In genomic region chr12:31298122-31298521, GRCm38 (mm10) we compare ENCODE assay signal across 35 mouse cellular contexts. TPM values are rescaled to one million over a fixed set of nuclear protein-coding genes. Genes with fewer than 3 reads are reported as not detected.
"Had no signal": no experiment of that assay in that cellular context is flagged by ENCODE, and none has a peak within 500 bp of the region (broad histone marks: within the 10 kb centered on the region; RNA-seq: fewer than 3 reads in every experiment).

No protein-coding gene starts in this region.

- H3K4me1 ChIP-seq: hindbrain, embryonic 12.5 days had no signal

- H3K9me3 ChIP-seq: hindbrain, embryonic 10.5 days; hindbrain, embryonic 12.5 days; intestine, embryonic 15.5 days; kidney, embryonic 15.5 days; liver, embryonic 13.5 days; liver, embryonic 15.5 days had no signal

- ATAC-seq: forebrain, embryonic 16.5 days; hindbrain, embryonic 16.5 days; inflammation-experienced regulatory T-cells, adult 6 months; intestine, embryonic 15.5 days; intestine, postnatal 0 days; liver, postnatal 0 days had no signal

- H3K9ac ChIP-seq: hindbrain, embryonic 12.5 days; hindbrain, embryonic 14.5 days; intestine, embryonic 15.5 days; kidney, embryonic 15.5 days; liver, embryonic 13.5 days; liver, embryonic 15.5 days; liver, postnatal 0 days had no signal

- H3K36me3 ChIP-seq: hindbrain, embryonic 12.5 days; liver, embryonic 13.5 days; liver, embryonic 15.5 days had no signal

- H3K4me2 ChIP-seq: heart, embryonic 11.5 days; hindbrain, embryonic 12.5 days; hindbrain, embryonic 14.5 days; intestine, embryonic 15.5 days; kidney, embryonic 15.5 days; liver, embryonic 11.5 days; liver, embryonic 13.5 days; liver, embryonic 15.5 days had no signal

- DNase-seq: gastrocnemius, adult 2 months; gastrocnemius, postnatal 10 days; gastrocnemius, postnatal 25 days; heart, adult 2 months; heart, postnatal 4 days; kidney, postnatal 10 days; liver; liver, embryonic 13.5 days; liver, postnatal 0 days had no signal

- H3K4me3 ChIP-seq: gastrocnemius, adult 2 months; heart, adult 2 months; hindbrain, embryonic 10.5 days; hindbrain, embryonic 12.5 days; intestine, embryonic 15.5 days; kidney, embryonic 15.5 days; layer of hippocampus, adult 2 months; left cerebral cortex, adult 2 months; liver, embryonic 13.5 days; liver, embryonic 15.5 days had no signal

- H3K27ac ChIP-seq: gastrocnemius, adult 2 months; heart, adult 2 months; hindbrain, embryonic 10.5 days; hindbrain, embryonic 12.5 days; hindbrain, embryonic 14.5 days; intestine, embryonic 15.5 days; layer of hippocampus, adult 2 months; left cerebral cortex, adult 2 months; liver, embryonic 13.5 days; liver, embryonic 15.5 days had no signal

- H3K27me3 ChIP-seq: hindbrain, embryonic 12.5 days; intestine, embryonic 15.5 days; kidney, embryonic 15.5 days; liver, embryonic 13.5 days; liver, embryonic 15.5 days had no signal

RNA-seq across cellular contexts. Expression of gene Lamb1, which starts 33.1 kb away (rescaled TPM):
- total RNA-seq: granulocyte monocyte progenitor cell, adult 5-6 weeks had no signal
- polyA plus RNA-seq: inflammation-experienced regulatory T-cells, adult 6 months had no signal

RNA-seq across cellular contexts. Expression of gene Gm6993, which starts 57.6 kb away (rescaled TPM):
- total RNA-seq: gastrocnemius, adult 2 months; gastrocnemius, postnatal 10 days; gastrocnemius, postnatal 25 days; gastrocnemius, postnatal 4 days; granulocyte monocyte progenitor cell, adult 5-6 weeks; heart, adult 2 months; heart, postnatal 25 days; heart, postnatal 4 days; layer of hippocampus, adult 2 months; layer of hippocampus, postnatal 10 days; layer of hippocampus, postnatal 25 days; left cerebral cortex, adult 2 months; left cerebral cortex, postnatal 14 days; left cerebral cortex, postnatal 36 days had no signal
- polyA plus RNA-seq: forebrain, embryonic 16.5 days; frontal cortex, adult 2 months; heart, adult 2 months; heart, embryonic 11.5 days; heart, embryonic 14.5 days; heart, embryonic 16.5 days; hindbrain, embryonic 10.5 days; hindbrain, embryonic 12.5 days; hindbrain, embryonic 14.5 days; hindbrain, embryonic 16.5 days; inflammation-experienced regulatory T-cells, adult 6 months; intestine, embryonic 15.5 days; intestine, postnatal 0 days; kidney, embryonic 15.5 days; limb, embryonic 11.5 days; limb, embryonic 14.5 days; liver, embryonic 11.5 days; liver, embryonic 13.5 days; liver, embryonic 15.5 days; liver, postnatal 0 days had no signal
